Mouse (Mus musculus) midbrain, embryonic 11.5 days (tissue): ENCODE measurements around the gene Usp19. TPM values are rescaled to one million over a fixed set of nuclear protein-coding genes. Genes with fewer than 3 reads are reported as not detected.

Experiments used
- ATAC-seq: fragments of 200-750 bp; cut with Nextera tagmentation; 2 replicates; pipeline ENCODE4 v1.8.0; 2017; ENCODE audit warnings: moderate TSS enrichment, moderate library complexity; ENCODE audit not compliant: low FRiP score
- DNase-seq: peaks from one replicate; pipeline ENCODE4 v3.0.0; 2015; ENCODE audit warnings: low spot score; ENCODE audit errors: missing footprints
- H3K27ac ChIP-seq: fragments of 300-500 bp; sonication (generic); 2 replicates; pipeline ENCODE4 v1.5.1; 2014; ENCODE audit warnings: low read depth, low read length
- H3K27me3 ChIP-seq: fragments of 300-500 bp; sonication (generic); 2 replicates; pipeline ENCODE4 v1.6.1; 2014; ENCODE audit warnings: mild to moderate bottlenecking, low read length, moderate library complexity, mixed read lengths; ENCODE audit not compliant: control insufficient read depth, insufficient read depth
- H3K36me3 ChIP-seq: fragments of 300-500 bp; sonication (generic); 2 replicates; pipeline ENCODE4 v1.6.1; 2014; ENCODE audit warnings: mild to moderate bottlenecking, low read length, moderate library complexity, mixed read lengths; ENCODE audit not compliant: control insufficient read depth, insufficient read depth
- H3K4me1 ChIP-seq: fragments of 300-500 bp; sonication (generic); 2 replicates; pipeline ENCODE4 v1.6.1; 2014; ENCODE audit warnings: low read length; ENCODE audit not compliant: control insufficient read depth, insufficient read depth
- H3K4me2 ChIP-seq: fragments of 300-500 bp; sonication (generic); 2 replicates; pipeline ENCODE4 v1.6.1; 2014; ENCODE audit warnings: mild to moderate bottlenecking, moderate library complexity
- H3K4me3 ChIP-seq: fragments of 300-500 bp; sonication (generic); 2 replicates; pipeline ENCODE4 v1.5.1; 2014; ENCODE audit warnings: low read depth, low read length
- H3K9ac ChIP-seq: fragments of 300-500 bp; sonication (generic); 2 replicates; pipeline ENCODE4 v1.6.1; 2014; ENCODE audit warnings: low read length
- H3K9me3 ChIP-seq: fragments of 300-500 bp; sonication (generic); 2 replicates; pipeline ENCODE4 v1.6.1; 2016; ENCODE audit warnings: low read length; ENCODE audit not compliant: control insufficient read depth
- WGBS: fragments of 180-500 bp; shearing (Covaris S2); extraction: QIAGEN DNeasy Blood & Tissue Kit; methylation state at CpG from one replicate; pipeline ENCODE4 v1.1.7; 2014; 5-methylcytosine and 5-hydroxymethylcytosine counted together
- polyA plus RNA-seq: library from polyadenylated mRNA; unstranded; fragments of >200 nt; fragmentation: Nextera tagmentation; extraction: Ambion mirVana; gene quantifications from 2 replicates; pipeline ENCODE4 v1.2.1, GENCODE M21; 2014

Gene Usp19
- polyA plus RNA-seq, 1 experiment from 2014 or later: 63.0 TPM

DNA sequence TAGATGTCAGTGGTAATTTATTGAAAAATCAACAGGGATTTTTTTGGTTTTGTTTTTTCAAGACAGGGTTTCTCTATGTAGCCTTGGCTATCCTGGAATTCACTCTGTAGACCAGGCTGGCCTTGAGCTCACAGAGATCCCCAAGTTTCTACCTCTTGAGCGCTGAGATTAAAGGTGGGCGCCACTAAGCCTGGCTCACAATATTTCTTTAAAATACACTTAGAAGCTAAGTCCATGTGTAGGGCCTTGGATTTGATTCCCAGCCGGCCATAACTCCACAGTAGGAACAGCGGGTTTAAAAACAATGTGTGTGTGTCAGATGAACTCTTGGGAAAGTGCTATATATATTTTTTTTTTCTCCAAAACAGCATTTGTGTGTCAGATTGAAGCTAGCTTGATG is 32.9 kb downstream of the Usp19 start:
- H3K36me3 ChIP-seq: peaks cover 2% of the 10 kb centered on the region; the same call in 1 of the 2 replicates
- no peak overlapping the region for H3K4me3 ChIP-seq
- DNase-seq (peak; percentile 59), ATAC-seq (no peak)
- no peak overlapping the region for H3K9ac ChIP-seq
- H3K9me3 ChIP-seq: no peaks in the 10 kb centered on the region
- peaks cover 11% of the 10 kb centered on the region for H3K4me1 ChIP-seq
- no peak overlapping the region for H3K4me2 ChIP-seq
- no peaks in the 10 kb centered on the region for H3K27me3 ChIP-seq
- 96% methylated on average over 4 of the region's 4 CpGs for WGBS
- H3K27ac ChIP-seq: no peak overlapping the region

DNA sequence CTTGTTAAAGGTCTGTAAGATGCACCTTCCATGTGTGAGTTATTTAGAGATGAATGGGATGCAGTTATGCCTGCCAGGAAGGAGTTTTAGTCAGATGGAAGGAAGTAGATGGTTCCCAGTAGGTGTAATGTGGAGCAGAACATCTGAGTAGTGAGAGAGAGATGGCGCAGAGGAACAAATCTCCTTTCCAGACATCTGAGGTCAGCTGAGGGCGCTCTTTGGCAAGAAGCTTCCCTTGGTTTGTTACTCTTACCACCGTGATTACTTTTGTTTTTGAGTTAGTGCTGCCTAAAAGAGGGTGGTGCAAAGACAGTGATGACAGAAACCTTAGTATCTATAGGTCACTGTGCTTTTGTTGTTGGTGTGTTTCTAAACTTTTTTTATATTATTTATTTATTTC is 35.0 kb downstream of the Usp19 start:
- no peak for ATAC-seq
- Histone ChIP-seq H3K4me3 (no peak overlapping the region), H3K27me3 (no peaks in the 10 kb centered on the region), H3K9me3 (no peaks in the 10 kb centered on the region), H3K27ac (no peak overlapping the region), H3K9ac (no peak overlapping the region), H3K4me1 (no peaks in the 10 kb centered on the region), H3K4me2 (no peak overlapping the region), H3K36me3 (peaks cover 8% of the 10 kb centered on the region; the same call in 1 of the 2 replicates)
- 82% methylated on average over 3 of the region's 3 CpGs for WGBS
- DNase-seq: peak; percentile 69

DNA sequence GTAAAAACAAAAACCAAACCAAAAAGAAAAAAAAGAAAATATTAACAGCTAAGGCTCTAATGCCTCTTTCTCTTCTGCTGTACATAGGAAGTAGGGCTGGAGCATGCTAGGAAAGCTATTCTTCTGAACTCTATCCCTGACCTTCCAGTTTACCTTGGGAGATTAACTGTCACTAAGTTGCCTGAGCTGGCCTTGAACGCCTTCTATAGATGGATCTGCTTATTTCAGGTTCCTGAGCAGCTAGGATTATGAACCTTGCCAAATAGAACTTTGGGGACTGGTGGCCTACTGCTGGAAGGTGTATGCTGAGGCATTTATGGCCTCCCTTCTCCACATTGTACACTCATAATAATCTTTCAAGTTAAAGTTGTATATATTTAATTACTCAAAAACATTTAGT is 40.6 kb downstream of the Usp19 start:
- Histone ChIP-seq H3K4me1 (no peaks in the 10 kb centered on the region), H3K27ac (no peak overlapping the region), H3K9me3 (no peaks in the 10 kb centered on the region), H3K36me3 (peaks cover 42% of the 10 kb centered on the region), H3K9ac (no peak overlapping the region), H3K4me3 (no peak overlapping the region), H3K27me3 (no peaks in the 10 kb centered on the region), H3K4me2 (no peak overlapping the region)
- WGBS: 92% methylated on average over 1 of the region's 1 CpGs
- DNase-seq (peak; percentile 83), ATAC-seq (no peak)

DNA sequence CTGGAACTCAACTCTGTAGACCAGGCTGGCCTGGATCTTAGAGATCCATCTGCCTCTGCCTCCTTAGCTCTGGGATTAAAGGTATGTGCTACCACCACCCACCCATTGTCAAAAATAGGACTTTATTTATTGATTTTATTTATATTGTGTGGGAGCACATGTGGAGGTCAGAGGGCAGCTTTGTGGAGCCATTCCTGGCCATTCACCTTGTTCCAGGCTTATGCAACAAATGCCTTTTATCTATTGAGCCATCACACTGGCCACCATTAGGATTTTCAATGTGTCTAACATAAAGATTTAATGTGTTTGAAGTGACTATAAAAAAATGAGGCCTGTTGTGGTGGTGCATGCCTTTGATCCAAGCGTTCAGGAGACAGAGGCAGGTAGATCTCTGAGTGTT is 41.1 kb downstream of the Usp19 start:
- no peaks in the 10 kb centered on the region for H3K9me3 ChIP-seq
- H3K4me3 ChIP-seq: no peak overlapping the region
- no peak overlapping the region for H3K9ac ChIP-seq
- WGBS: 95% methylated on average over 1 of the region's 1 CpGs
- peaks cover 42% of the 10 kb centered on the region for H3K36me3 ChIP-seq
- H3K27me3 ChIP-seq: no peaks in the 10 kb centered on the region
- H3K27ac ChIP-seq: no peak overlapping the region
- H3K4me1 ChIP-seq: no peaks in the 10 kb centered on the region
- ATAC-seq (no peak), DNase-seq (peak; percentile 53)
- no peak overlapping the region for H3K4me2 ChIP-seq

DNA sequence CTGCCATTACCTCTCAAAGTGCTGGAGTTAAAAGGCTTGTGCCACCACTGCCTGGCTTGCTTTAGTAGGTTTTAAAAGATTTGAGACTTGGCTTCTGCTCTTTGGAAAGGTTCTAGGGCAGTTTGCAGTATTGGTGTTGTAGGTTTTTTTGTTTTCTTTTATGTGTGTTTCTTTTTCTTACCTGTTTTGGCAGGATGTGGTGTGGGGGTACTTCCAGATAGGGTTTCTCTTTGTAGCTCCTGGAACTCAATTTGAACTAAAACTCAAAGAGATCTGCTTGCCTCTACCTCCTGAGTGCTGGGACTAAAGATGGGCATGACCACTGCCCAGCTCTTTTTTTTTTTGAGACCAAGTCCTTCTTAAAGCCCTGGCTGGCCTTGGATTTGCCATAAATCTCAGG is 50.4 kb downstream of the Usp19 start:
- ATAC-seq: no peak
- H3K36me3 ChIP-seq: peaks cover 36% of the 10 kb centered on the region
- DNase-seq: no peak

DNA sequence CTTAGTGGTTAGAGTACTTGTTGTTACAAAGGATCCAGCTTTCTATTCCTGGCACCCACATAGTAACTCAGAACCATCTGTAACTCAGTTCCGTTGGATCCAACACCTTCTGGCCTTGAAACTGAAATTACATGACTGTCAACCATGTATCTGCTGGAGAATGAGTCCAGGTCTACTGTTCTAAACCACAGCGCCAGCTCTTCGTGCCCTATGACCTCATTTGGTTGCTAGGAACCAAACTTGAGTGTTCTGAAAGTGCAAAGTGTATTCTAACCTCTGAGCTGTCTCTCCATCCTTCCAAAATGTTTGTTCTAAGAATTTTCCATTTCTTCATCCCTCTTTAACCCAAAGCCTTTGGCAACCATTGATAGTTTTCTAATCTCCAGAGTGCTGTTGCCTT is 55.6 kb downstream of the Usp19 start:
- H3K36me3 ChIP-seq: peaks cover 38% of the 10 kb centered on the region
- ATAC-seq (no peak), DNase-seq (no peak)
- no peak overlapping the region for H3K9ac ChIP-seq
- no peaks in the 10 kb centered on the region for H3K9me3 ChIP-seq
- 94% methylated on average over 3 of the region's 3 CpGs for WGBS
- H3K4me2 ChIP-seq: no peak overlapping the region
- H3K27ac ChIP-seq: no peak overlapping the region
- H3K4me1 ChIP-seq: no peaks in the 10 kb centered on the region
- H3K27me3 ChIP-seq: no peaks in the 10 kb centered on the region
- H3K4me3 ChIP-seq: no peak overlapping the region

More for the DNA sequence above, 50.4 kb downstream of the Usp19 start:
- Histone ChIP-seq H3K4me3 (no peak overlapping the region), H3K27ac (no peak overlapping the region), H3K9ac (no peak overlapping the region), H3K9me3 (no peaks in the 10 kb centered on the region), H3K27me3 (no peaks in the 10 kb centered on the region), H3K4me2 (no peak overlapping the region), H3K4me1 (no peaks in the 10 kb centered on the region)

DNA sequence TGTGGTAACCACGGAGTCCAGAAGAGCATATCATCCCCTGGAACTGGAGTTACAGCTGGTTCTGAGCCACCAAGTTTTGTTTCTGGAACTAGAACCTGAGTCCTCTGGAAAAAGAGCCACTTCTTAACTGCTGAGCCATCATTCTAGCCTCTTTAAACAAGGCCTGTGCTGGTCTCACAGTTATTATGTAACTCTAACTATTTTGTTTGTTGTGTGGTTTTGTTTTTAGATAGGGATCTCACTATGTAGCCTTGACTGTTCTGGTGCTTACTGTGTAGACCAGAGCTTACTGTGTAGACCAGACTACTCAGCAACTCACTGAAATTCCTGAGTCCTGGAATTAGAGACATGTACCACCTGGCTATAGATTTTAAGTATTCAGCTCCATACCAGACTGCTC is 56.5 kb downstream of the Usp19 start:
- H3K9ac ChIP-seq: no peak overlapping the region
- no peaks in the 10 kb centered on the region for H3K4me1 ChIP-seq
- peaks cover 30% of the 10 kb centered on the region for H3K36me3 ChIP-seq
- no peak for ATAC-seq
- no peak overlapping the region for H3K27ac ChIP-seq
- H3K9me3 ChIP-seq: no peaks in the 10 kb centered on the region
- WGBS: 92% methylated on average over 1 of the region's 1 CpGs
- no peak overlapping the region for H3K4me2 ChIP-seq
- no peak overlapping the region for H3K4me3 ChIP-seq
- H3K27me3 ChIP-seq: no peaks in the 10 kb centered on the region
- no peak for DNase-seq

Other genes with a start within 250 kb of the Usp19 start
- gene Dag1, start 226.6 kb upstream of the Usp19 start, polyA plus RNA-seq: 48.8 and 55.2 TPM in 2 replicates
- gene Nicn1, start 200.2 kb upstream of the Usp19 start, polyA plus RNA-seq: 61.2 and 64.0 TPM in 2 replicates
- gene Amt, start 193.7 kb upstream of the Usp19 start, polyA plus RNA-seq: 24.2 and 27.1 TPM in 2 replicates
- 278 and 298 TPM in 2 replicates for gene Rhoa, start 184.5 kb upstream of the Usp19 start, polyA plus RNA-seq
- gene Tcta, start 184.4 kb upstream of the Usp19 start, polyA plus RNA-seq: 30.8 and 34.6 TPM in 2 replicates
- 796 and 834 TPM in 2 replicates for gene Gpx1, start 151.7 kb upstream of the Usp19 start, polyA plus RNA-seq
- 130 and 140 TPM in 2 replicates for gene Usp4, start 142.7 kb upstream of the Usp19 start, polyA plus RNA-seq
- gene 1700102P08Rik, start 97.8 kb upstream of the Usp19 start, polyA plus RNA-seq: 1.2 and 1.4 TPM in 2 replicates
- 0.89 and 1.6 TPM in 2 replicates for gene Ccdc36, start 62.1 kb upstream of the Usp19 start, polyA plus RNA-seq
- not detected in 2 replicates for gene BC048562, start 54.1 kb upstream of the Usp19 start, polyA plus RNA-seq
- 48.1 and 48.6 TPM in 2 replicates for gene Ccdc71, start 30.1 kb upstream of the Usp19 start, polyA plus RNA-seq
- gene Klhdc8b, start 29.0 kb upstream of the Usp19 start, polyA plus RNA-seq: 34.4 and 36.2 TPM in 2 replicates
- 20.1 and 21.4 TPM in 2 replicates for gene Lamb2, start 10.9 kb upstream of the Usp19 start, polyA plus RNA-seq
- gene Qars, start 17.1 kb downstream of the Usp19 start, polyA plus RNA-seq: 103 TPM in 2 replicates
- 160 and 175 TPM in 2 replicates for gene Qrich1, start 26.2 kb downstream of the Usp19 start, polyA plus RNA-seq
- gene Impdh2, start 69.7 kb downstream of the Usp19 start, polyA plus RNA-seq: 182 and 186 TPM in 2 replicates
- gene Ndufaf3, start 76.8 kb downstream of the Usp19 start, polyA plus RNA-seq: 51.7 and 51.9 TPM in 2 replicates
- 158 and 172 TPM in 2 replicates for gene Dalrd3, start 79.3 kb downstream of the Usp19 start, polyA plus RNA-seq
- gene Wdr6, start 88.1 kb downstream of the Usp19 start, polyA plus RNA-seq: 117 and 132 TPM in 2 replicates
- 7.2 and 9.8 TPM in 2 replicates for gene P4htm, start 107.1 kb downstream of the Usp19 start, polyA plus RNA-seq
- 46.9 and 50.9 TPM in 2 replicates for gene Arih2, start 158.8 kb downstream of the Usp19 start, polyA plus RNA-seq
- gene Slc25a20, start 171.5 kb downstream of the Usp19 start, polyA plus RNA-seq: 31.2 and 33.3 TPM in 2 replicates
- 58.0 and 58.2 TPM in 2 replicates for gene Prkar2a, start 198.7 kb downstream of the Usp19 start, polyA plus RNA-seq